Mouse (Mus musculus) testis, adult 2 months (tissue): Measurements from ENCODE around the gene Gm20662.

Experiments used
- CTCF ChIP-seq: fragments of 200-500 bp; IDR thresholded peaks from 2 replicates; pipeline ENCODE4 v1.5.1; 2012; ENCODE audit warnings: low read depth, mild to moderate bottlenecking, inconsistent platforms, low read length, moderate library complexity; ENCODE audit not compliant: control insufficient read depth, insufficient read depth, insufficient replicate concordance
- POLR2A ChIP-seq: fragments of 200-500 bp; IDR thresholded peaks from 2 replicates; pipeline ENCODE4 v1.6.1; 2012; ENCODE audit warnings: low read depth, mild to moderate bottlenecking, inconsistent platforms, low read length, moderate library complexity; ENCODE audit not compliant: control insufficient read depth

DNA sequence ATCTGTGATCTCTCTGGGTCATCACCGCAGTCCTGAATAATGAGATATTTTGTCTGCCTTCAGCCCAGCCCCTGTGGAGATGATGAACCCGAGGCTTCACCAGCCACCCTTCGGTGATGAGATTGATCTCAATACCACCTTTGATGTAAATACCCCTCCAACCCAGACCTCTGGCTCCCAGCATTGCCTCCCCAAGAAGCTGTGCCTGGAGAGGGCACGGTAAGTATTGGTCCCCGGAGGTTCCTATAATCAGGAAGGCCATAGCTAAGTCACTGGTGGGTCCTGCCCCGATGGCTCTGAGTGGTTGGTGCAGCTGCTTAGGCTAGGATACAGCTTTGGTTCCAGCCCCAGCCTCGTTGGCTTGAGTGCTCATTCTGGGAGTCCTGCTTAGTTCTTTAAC, 27.6 kb upstream of the Gm20662 start:
- no peak for TF ChIP-seq POLR2A
- TF ChIP-seq CTCF: no peak
